ENCODE assay signal across 9 mouse cellular contexts in the genomic region with DNA sequence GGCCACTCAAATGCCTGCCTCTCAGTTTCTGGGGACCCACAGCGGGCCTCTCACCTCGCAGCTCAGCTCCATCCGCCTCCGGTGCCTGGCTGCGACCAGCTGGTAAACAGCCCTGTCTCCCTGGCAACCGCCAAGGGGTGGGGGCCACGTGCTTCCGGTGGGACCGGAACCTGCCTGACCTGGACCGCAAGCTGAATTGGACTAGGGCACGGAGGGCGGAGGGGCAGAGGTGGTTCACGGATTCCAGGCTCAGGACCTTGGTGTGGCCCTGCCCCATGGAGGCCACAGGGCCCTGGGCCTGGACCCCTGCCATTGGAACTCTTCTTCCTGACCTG. TPM values are rescaled to one million over a fixed set of nuclear protein-coding genes. Genes with fewer than 3 reads are reported as not detected.
DNase-seq lines count a peak whose midpoint lies in the region.
"Had no signal": no experiment of that assay in that cellular context is flagged by ENCODE, and none has a peak within 500 bp of the region (broad histone marks: within the 10 kb centered on the region; RNA-seq: fewer than 3 reads in every experiment).

No protein-coding gene starts in this region.

- peak; percentile 58 for DNase-seq in right cerebral cortex, adult 18-20 months
- no peak for DNase-seq in right cerebral cortex, postnatal 36 days (ENCODE audit: low spot score in 2 of 2)
- peak; percentile 84 for DNase-seq in embryo, embryonic 10 days (ENCODE audit: low spot score)
- DNase-seq in heart, adult 8-10 months (ENCODE audit: low spot score) = peak; percentile 52
- DNase-seq in kidney, adult 11 months = peak; percentile 93
- peak; percentile 82 to 88 for DNase-seq in lung, adult 18-20 months
- peak; percentile 61 for DNase-seq in ovary, adult 18-20 months (ENCODE audit: low spot score)
- DNase-seq in c-Kit-positive CD71-positive TER-119-positive erythroid progenitor cells, embryonic 14.5 days (ENCODE audit: low spot score) = no peak

RNA-seq across cellular contexts. Expression of a gene that starts 0.5 kb away (rescaled TPM):
- under 1 TPM in 2 of 4 experiments, not detected in 2; 0.17 to 0.19 TPM for total RNA-seq in heart, adult 8-10 months (2022)

RNA-seq across cellular contexts. Expression of a gene that starts 11.9 kb away (rescaled TPM):
- total RNA-seq in heart, adult 8-10 months (2022) = 1 to 10 TPM; 2.3 to 3.3 (median 2.8) TPM

RNA-seq across cellular contexts. Expression of a gene that starts 32.3 kb away (rescaled TPM):
- total RNA-seq in heart, adult 8-10 months (2022) = under 1 TPM; 0.34 to 0.63 (median 0.55) TPM
- total RNA-seq: left cerebral cortex, adult 8-10 months had no signal

RNA-seq across cellular contexts. Expression of a gene that starts 50.4 kb away (rescaled TPM):
- total RNA-seq in heart, adult 8-10 months (2022) = 1 to 10 TPM in 2 of 4 experiments, under 1 TPM in 1, not detected in 1; 0.44 to 1.9 (median 1.2) TPM

Comparison
In these comparisons a context has a peak if more than half of its experiments do, and no peak if none do; other contexts are left out.
1. DNase-seq: peak in right cerebral cortex, adult 18-20 months (single experiment), embryo, embryonic 10 days (single experiment), heart, adult 8-10 months (single experiment), kidney, adult 11 months (single experiment), lung, adult 18-20 months (2 of 2) and ovary, adult 18-20 months (single experiment); none in right cerebral cortex, postnatal 36 days (0 of 2) and c-Kit-positive CD71-positive TER-119-positive erythroid progenitor cells, embryonic 14.5 days (single experiment).